Mouse (Mus musculus) ovary, adult 2 months (tissue): ENCODE measurements around the gene N4bp2l1. TPM values are rescaled to one million over a fixed set of nuclear protein-coding genes. Genes with fewer than 3 reads are reported as not detected.

ENCODE experiments used
- polyA plus RNA-seq: library from polyadenylated mRNA; depleted of rRNA; stranded (reverse); fragments of >200 nt; gene quantifications from 2 replicates; pipeline ENCODE4 v1.2.3, GENCODE M21; 2012; rRNA removed

The N4bp2l1 gene
- 15.2 and 16.3 TPM in 2 replicates for polyA plus RNA-seq

DNA sequence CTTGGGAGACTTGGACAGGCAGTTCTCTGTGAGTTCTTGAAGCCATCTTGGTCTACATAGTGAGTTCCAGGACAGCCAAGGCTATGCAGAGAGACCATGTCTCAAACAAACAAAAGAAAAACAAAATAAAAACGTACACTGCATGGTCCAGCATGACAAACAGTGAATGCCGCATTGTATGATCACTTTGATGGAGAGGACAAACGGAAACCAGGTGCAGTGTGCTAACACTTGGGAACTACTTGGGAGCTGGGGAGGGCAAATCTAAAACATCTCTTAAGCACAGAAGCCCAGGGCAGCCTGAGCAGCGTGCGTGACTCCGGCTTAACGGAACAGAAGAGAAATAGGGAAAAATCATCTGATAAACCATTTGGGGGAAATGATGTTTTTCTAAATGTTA, at the start of gene N4bp2l1:
TSS of gene N4bp2l1 (minus strand) at position 101 of the 400 bp plus-strand sequence.

DNA sequence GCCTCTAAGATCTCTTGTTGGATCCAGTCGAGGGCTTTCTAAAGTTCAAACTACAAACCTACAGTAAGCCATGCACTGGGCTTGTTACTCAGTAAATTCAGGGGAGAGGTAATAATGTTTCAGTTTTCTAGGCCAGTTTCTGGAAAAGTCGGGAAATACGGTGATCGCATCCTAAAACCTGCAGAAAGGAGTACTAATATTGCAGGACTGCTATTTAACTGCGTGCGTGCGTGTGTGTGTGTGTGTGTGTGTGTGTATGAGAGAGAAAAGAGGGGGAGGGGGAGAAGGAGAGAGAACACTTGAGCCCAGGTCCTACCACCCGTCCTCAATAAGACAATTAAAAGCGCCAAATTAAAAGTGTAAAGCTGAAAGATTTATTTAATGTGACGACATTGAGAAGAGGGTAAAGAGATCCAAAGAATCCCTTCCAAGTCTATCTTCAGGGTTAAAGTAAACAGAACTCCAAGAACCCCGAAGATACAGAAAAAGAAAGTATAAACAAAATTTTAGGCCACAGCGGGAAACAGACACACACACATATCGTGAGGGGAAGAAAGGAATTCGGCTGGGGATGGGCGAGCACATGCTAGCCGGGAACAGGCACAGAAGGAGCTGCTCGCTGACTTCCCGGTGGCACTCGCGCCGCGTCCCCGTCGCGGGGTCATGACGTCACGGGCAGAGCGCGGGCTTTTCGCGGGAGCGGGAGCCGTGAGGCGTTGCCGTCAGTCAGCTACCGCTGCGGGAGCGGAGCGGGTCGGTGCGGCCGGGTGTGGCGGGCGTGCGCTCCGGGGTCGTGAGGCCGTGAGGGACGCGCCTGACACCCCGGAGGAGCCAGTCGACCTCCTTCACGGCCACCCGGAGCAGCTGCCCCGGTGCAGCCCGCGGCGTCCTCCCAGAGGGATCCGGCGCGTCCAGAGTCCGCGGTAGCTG, 74.8 kb downstream of the N4bp2l1 start, which contains the start of gene Brca2:
TSS of gene Brca2 (plus strand) at position 694 of the 930 bp plus-strand sequence.

Other genes starting within 250 kb of the N4bp2l1 start
- 6.6 and 6.9 TPM in 2 replicates for gene Zar1l, start 79.0 kb downstream of the N4bp2l1 start, polyA plus RNA-seq
- 5.5 and 6.3 TPM in 2 replicates for gene Brca2, start 74.6 kb downstream of the N4bp2l1 start, polyA plus RNA-seq
- 2.3 and 7.4 TPM in 2 replicates for gene N4bp2l2, start 69.0 kb upstream of the N4bp2l1 start, polyA plus RNA-seq
- 3.8 and 4.3 TPM in 2 replicates for gene Pds5b, start 76.6 kb upstream of the N4bp2l1 start, polyA plus RNA-seq